Mouse (Mus musculus) liver, embryonic 15.5 days (tissue): Measurements from ENCODE around the gene Itpr1. TPM values are rescaled to one million over a fixed set of nuclear protein-coding genes. Genes with fewer than 3 reads are reported as not detected.

Experiments used
- ATAC-seq: fragments of 200-750 bp; cut with Nextera tagmentation; 2 replicates; pipeline ENCODE4 v1.8.0; 2017; ENCODE audit warnings: moderate number of reproducible peaks, mild to moderate bottlenecking, moderate library complexity; ENCODE audit not compliant: insufficient read depth
- H3K27ac ChIP-seq: fragments of 300-500 bp; sonication (generic); replicated peaks from 2 replicates; pipeline ENCODE4 v1.5.1; 2015; ENCODE audit warnings: mild to moderate bottlenecking, inconsistent platforms
- H3K27me3 ChIP-seq: fragments of 300-500 bp; sonication (generic); 2 replicates; pipeline ENCODE4 v1.6.1; 2015; ENCODE audit warnings: mild to moderate bottlenecking, inconsistent platforms
- H3K36me3 ChIP-seq: fragments of 300-500 bp; sonication (generic); replicated peaks from 2 replicates; pipeline ENCODE4 v1.6.1; 2015; ENCODE audit warnings: moderate library complexity, mild to moderate bottlenecking, inconsistent platforms
- H3K4me1 ChIP-seq: fragments of 300-500 bp; sonication (generic); replicated peaks from 2 replicates; pipeline ENCODE4 v1.6.1; 2015; ENCODE audit warnings: inconsistent platforms
- H3K4me2 ChIP-seq: fragments of 300-500 bp; sonication (generic); 2 replicates; pipeline ENCODE4 v1.6.1; 2015; ENCODE audit warnings: moderate library complexity, mild to moderate bottlenecking, inconsistent platforms
- H3K4me3 ChIP-seq: fragments of 300-500 bp; sonication (generic); replicated peaks from 2 replicates; pipeline ENCODE4 v1.5.1; 2015; ENCODE audit warnings: mild to moderate bottlenecking, inconsistent platforms
- H3K9ac ChIP-seq: fragments of 300-500 bp; sonication (generic); 2 replicates; pipeline ENCODE4 v1.6.1; 2015; ENCODE audit warnings: moderate library complexity, mild to moderate bottlenecking, inconsistent platforms
- H3K9me3 ChIP-seq: fragments of 300-500 bp; sonication (generic); replicated peaks from 2 replicates; pipeline ENCODE4 v1.6.1; 2016; ENCODE audit warnings: inconsistent platforms
- WGBS: fragments of 180-500 bp; shearing (Covaris S2); methylation state at CpG from one replicate; pipeline ENCODE4 v1.1.7; 2015; ENCODE audit warnings: mixed read lengths; ENCODE audit not compliant: insufficient replicate concordance; 5-methylcytosine and 5-hydroxymethylcytosine counted together
- microRNA-seq: library from miRNA; unstranded; fragments of <30 nt; microRNA quantifications from one replicate; pipeline ENCODE4, GENCODE M21; 2016
- polyA plus RNA-seq: library from polyadenylated mRNA; unstranded; fragments of >200 nt; fragmentation: Nextera tagmentation; extraction: Ambion mirVana; gene quantifications from 2 replicates; pipeline ENCODE4 v1.2.1, GENCODE M21; 2015

Gene Itpr1
- polyA plus RNA-seq, 1 experiment from 2014 or later = 2.1 TPM

DNA sequence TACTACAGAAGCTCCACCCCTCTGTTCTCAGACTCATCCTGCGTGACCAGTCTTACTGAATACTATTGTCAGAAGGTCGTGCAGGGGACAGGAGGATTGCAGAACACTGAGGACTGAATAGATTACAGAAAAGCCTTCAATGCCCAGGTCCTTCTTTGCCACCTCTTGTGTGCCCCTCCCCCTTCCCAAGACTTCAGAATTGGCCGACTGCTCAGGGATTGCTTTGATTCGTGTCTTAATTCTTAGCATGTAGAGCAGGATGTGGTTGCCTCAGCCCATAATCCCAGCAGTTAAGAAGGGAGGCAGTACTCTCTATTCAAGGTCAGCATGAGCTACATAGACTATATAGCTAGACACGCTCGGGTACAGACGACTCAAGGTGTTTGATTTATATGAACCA is 359.8 kb downstream of the Itpr1 start:
- 63% methylated on average over 7 of the region's 7 CpGs for WGBS
- Histone ChIP-seq H3K4me1 (peaks cover 17% of the 10 kb centered on the region), H3K4me3 (no peak overlapping the region), H3K4me2 (no peak overlapping the region), H3K27ac (no peak overlapping the region), H3K9ac (no peak overlapping the region), H3K27me3 (no peaks in the 10 kb centered on the region), H3K36me3 (no peaks in the 10 kb centered on the region), H3K9me3 (no peaks in the 10 kb centered on the region)
- no peak for ATAC-seq

DNA sequence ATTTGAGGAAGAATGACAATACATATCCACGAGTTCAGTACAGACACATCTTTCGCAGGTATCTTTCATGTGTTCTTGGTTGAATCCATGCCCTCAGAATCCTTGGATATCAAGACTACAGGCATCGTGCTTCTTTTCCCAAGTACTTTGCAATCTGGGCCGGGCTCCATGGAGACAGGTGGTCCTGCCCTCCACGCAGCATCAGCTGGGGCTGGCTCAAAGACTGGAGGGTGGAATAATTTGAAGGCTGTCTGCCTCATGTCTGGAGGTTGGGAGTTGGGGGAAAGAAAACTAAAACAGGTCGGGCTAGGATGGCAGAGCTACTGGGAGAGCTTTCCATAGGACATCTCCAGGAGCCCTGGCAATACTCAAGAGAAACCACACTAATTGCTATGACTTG is 364.2 kb downstream of the Itpr1 start:
- H3K36me3 ChIP-seq = no peaks in the 10 kb centered on the region
- ATAC-seq = no peak
- no peak overlapping the region for H3K27ac ChIP-seq
- H3K9me3 ChIP-seq = no peaks in the 10 kb centered on the region
- 67% methylated on average over 6 of the region's 6 CpGs for WGBS
- H3K4me1 ChIP-seq = no peaks in the 10 kb centered on the region
- no peak overlapping the region for H3K9ac ChIP-seq
- no peak overlapping the region for H3K4me3 ChIP-seq
- H3K4me2 ChIP-seq = no peak overlapping the region
- H3K27me3 ChIP-seq = no peaks in the 10 kb centered on the region

DNA sequence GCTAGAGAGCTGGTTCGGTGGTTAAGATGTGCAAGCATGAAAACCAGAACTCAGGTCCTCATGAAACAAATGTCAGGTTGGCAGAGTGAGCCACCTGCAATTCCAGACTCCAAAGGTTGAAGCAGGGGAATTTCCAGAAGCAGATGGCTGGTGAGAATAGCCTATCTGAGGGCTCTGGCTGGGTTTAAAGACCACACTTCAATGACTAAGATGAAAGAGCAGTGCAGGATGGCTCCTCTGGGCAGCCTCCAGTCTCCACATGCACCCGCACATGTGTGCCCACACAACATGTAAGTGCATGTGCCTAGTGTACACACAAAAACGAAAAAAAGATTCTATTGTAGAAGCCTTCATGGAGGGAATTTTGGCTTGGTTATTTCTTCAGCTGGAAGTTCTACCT is 375.5 kb downstream of the Itpr1 start:
- Histone ChIP-seq H3K4me1 (no peaks in the 10 kb centered on the region), H3K36me3 (no peaks in the 10 kb centered on the region), H3K9ac (no peak overlapping the region), H3K4me3 (no peak overlapping the region), H3K4me2 (no peak overlapping the region), H3K27me3 (0 out of 2 replicates have a peak, but pooled peaks cover 3% of the 10 kb centered on the region), H3K27ac (no peak overlapping the region), H3K9me3 (no peaks in the 10 kb centered on the region)
- WGBS = 59% methylated on average over 3 of the region's 3 CpGs
- ATAC-seq = no peak

DNA sequence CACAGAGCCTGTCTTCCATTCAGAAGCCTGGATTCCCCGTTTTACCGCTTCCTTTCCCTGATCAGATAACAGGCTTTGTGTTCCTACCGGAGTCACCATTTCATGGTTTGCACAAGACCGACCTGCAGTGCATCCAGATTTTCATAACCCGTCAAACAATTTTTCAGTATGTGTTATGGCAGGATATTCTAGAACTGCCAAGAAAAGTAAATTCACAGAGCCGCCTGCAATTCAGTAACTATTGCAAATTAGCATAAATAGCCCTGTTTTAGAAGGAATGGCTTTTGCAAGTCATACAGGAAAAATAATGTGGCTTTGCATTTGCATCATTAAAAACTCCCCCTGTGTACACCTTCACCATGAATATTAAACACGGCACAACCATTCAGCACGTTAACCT is 379.3 kb downstream of the Itpr1 start:
- H3K9ac ChIP-seq = no peak overlapping the region
- no peaks in the 10 kb centered on the region for H3K4me1 ChIP-seq
- no peak overlapping the region for H3K4me3 ChIP-seq
- ATAC-seq = no peak
- H3K27ac ChIP-seq = no peak overlapping the region
- 48% methylated on average over 8 of the region's 8 CpGs for WGBS
- H3K36me3 ChIP-seq = no peaks in the 10 kb centered on the region
- no peak overlapping the region for H3K4me2 ChIP-seq
- no peaks in the 10 kb centered on the region for H3K9me3 ChIP-seq
- 0 out of 2 replicates have a peak, but pooled peaks cover 3% of the 10 kb centered on the region for H3K27me3 ChIP-seq

DNA sequence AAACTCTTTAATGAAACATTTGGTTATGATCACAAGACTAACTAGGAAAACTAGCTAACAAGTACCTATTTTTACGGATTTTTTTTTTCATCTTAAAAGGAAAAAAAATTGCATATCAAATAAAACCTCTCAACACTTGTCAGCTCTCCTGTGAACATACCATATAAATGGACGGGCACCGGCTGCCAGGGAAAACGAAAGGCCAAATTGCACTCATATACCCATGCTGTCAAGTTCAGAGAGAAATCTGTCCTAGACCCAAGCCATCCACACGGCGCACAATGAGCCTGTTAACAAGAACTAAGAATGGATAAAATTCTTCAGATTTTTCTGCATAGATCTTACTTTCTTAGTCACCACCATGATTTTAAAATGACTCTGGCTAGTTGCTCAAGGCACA is 379.7 kb downstream of the Itpr1 start:
- H3K27ac ChIP-seq = no peak overlapping the region
- no peak overlapping the region for H3K4me2 ChIP-seq
- no peak overlapping the region for H3K4me3 ChIP-seq
- no peak overlapping the region for H3K9ac ChIP-seq
- no peaks in the 10 kb centered on the region for H3K4me1 ChIP-seq
- no peak for ATAC-seq
- H3K36me3 ChIP-seq = no peaks in the 10 kb centered on the region
- H3K9me3 ChIP-seq = no peaks in the 10 kb centered on the region
- WGBS = 72% methylated on average over 6 of the region's 6 CpGs
- 0 out of 2 replicates have a peak, but pooled peaks cover 3% of the 10 kb centered on the region for H3K27me3 ChIP-seq

DNA sequence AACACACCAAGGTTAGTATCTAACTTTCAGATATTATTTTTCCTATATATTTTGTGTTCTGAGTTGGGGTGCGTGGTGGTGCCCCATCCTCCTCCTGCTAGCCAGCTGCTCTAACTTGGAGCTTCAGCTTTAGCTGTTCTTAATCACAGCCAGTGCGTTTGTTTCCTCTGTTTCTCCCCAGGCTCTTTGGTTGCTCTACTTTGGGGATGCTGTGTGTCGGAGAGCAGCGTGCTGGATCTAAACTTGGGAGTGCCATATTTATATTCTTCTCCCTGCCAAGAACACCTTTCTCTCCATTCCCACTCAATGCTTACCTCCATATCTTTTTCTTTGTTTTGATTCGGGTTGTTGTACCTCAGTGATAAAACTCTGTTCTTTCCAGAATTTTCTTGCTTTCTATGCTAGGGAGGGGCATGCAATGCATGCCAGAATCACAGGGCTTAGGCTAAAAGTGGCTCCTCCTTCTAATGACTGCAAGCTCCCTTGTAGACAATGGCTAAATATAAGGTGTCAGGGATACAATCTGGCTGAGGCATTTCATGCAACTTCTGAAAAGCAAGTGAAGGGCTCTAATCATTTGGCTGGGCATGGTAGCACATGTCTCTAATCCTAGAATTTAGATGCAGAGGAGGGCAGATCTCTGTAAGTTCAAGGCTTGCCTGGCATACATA is 381.4 kb downstream of the Itpr1 start:
- Histone ChIP-seq H3K4me1 (no peaks in the 10 kb centered on the region), H3K4me2 (no peak overlapping the region), H3K27ac (no peak overlapping the region), H3K27me3 (0 out of 2 replicates have a peak, but pooled peaks cover 3% of the 10 kb centered on the region), H3K9ac (no peak overlapping the region), H3K9me3 (no peaks in the 10 kb centered on the region), H3K36me3 (no peaks in the 10 kb centered on the region), H3K4me3 (no peak overlapping the region)
- ATAC-seq = no peak
- WGBS = 64% methylated on average over 5 of the region's 5 CpGs

DNA sequence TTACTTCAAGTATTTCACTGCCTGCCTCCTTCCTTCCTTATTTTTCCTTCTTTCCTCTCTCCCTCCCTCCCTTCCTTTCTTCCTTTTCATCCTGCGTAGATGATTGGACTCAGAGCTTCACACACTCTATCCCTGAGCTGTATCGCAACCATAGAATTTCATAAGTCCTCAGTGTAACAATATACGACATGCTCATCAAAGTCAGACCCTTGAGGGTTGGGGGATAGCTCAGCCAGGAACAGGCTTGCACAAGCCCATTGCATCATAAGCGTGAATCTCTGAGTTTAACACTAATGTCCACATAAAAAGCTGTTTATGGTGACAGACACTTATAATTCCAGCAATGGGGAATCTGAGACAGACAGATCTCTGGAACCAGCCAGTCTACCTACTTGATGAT is 385.8 kb downstream of the Itpr1 start:
- Histone ChIP-seq H3K9me3 (no peaks in the 10 kb centered on the region), H3K4me1 (no peaks in the 10 kb centered on the region), H3K4me3 (no peak overlapping the region), H3K27me3 (no peaks in the 10 kb centered on the region), H3K9ac (no peak overlapping the region), H3K4me2 (no peak overlapping the region), H3K36me3 (no peaks in the 10 kb centered on the region), H3K27ac (no peak overlapping the region)
- whole genome bisulfite sequencing = 65% methylated on average over 4 of the region's 4 CpGs
- ATAC-seq = no peak

DNA sequence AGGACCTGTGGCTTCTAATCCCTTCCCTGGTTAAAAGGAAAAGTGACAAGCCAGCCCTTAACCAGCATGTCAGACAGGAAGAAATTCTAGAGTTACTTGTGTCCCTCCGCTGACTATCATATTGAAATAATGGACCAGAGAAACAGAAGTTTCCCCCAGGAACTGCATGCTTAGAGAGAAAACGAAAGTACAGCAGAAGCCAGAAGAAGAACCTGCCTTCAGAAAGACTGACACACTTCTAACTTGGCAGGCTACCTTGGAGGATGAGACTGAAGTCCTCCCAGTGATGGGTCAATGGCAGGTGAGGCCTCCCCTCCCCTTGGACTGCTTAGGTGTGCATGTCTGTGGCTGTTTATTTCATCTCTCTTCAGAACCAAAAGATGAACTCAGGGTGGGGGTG is 386.4 kb downstream of the Itpr1 start:
- WGBS = 55% methylated on average over 2 of the region's 2 CpGs
- Histone ChIP-seq H3K27me3 (no peaks in the 10 kb centered on the region), H3K9me3 (no peaks in the 10 kb centered on the region), H3K36me3 (no peaks in the 10 kb centered on the region), H3K4me1 (no peaks in the 10 kb centered on the region), H3K4me3 (no peak overlapping the region), H3K27ac (no peak overlapping the region), H3K9ac (no peak overlapping the region), H3K4me2 (no peak overlapping the region)
- ATAC-seq = no peak

Small RNA genes lying within 50 kb of the gene (microRNA-seq; reads per million reads assigned to microRNA genes)
- gene Mir7661 = not detected

Other genes starting within 250 kb of the Itpr1 start
- gene Setmar, start 148.1 kb upstream of the Itpr1 start, polyA plus RNA-seq = 1.6 and 1.7 TPM in 2 replicates
- 8.5 and 8.7 TPM in 2 replicates for gene Sumf1, start 27.5 kb upstream of the Itpr1 start, polyA plus RNA-seq